34 mouse cellular contexts compared by ENCODE assay signal in genomic region chr12:88476702-88477101, GRCm38 (mm10).
"Had no signal": no experiment of that assay in that cellular context is flagged by ENCODE, and none has a peak within 500 bp of the region (broad histone marks: within the 10 kb centered on the region; RNA-seq: fewer than 3 reads in every experiment).

No protein-coding gene starts in this region.

- ATAC-seq: hindbrain, embryonic 16.5 days; hindbrain, postnatal 0 days; inflammation-experienced regulatory T-cells, adult 6 months; intestine, embryonic 15.5 days; intestine, postnatal 0 days had no signal

- H3K4me2 ChIP-seq: heart, embryonic 11.5 days; heart, embryonic 12.5 days; heart, embryonic 13.5 days; heart, embryonic 15.5 days; hindbrain, embryonic 12.5 days; hindbrain, embryonic 13.5 days; hindbrain, embryonic 14.5 days; hindbrain, embryonic 15.5 days; intestine, embryonic 15.5 days; kidney, embryonic 15.5 days had no signal

- H3K27ac ChIP-seq: heart, embryonic 10.5 days; heart, embryonic 13.5 days; heart, embryonic 15.5 days; hindbrain, embryonic 10.5 days; hindbrain, embryonic 12.5 days; hindbrain, embryonic 13.5 days; hindbrain, embryonic 14.5 days; hindbrain, embryonic 15.5 days; hindbrain, postnatal 0 days; intestine, embryonic 15.5 days; kidney, embryonic 15.5 days; kidney, postnatal 0 days; left cerebral cortex, adult 2 months had no signal

- H3K4me3 ChIP-seq: heart, embryonic 10.5 days; heart, embryonic 12.5 days; heart, embryonic 13.5 days; heart, embryonic 15.5 days; hindbrain, embryonic 10.5 days; hindbrain, embryonic 12.5 days; hindbrain, embryonic 13.5 days; hindbrain, embryonic 15.5 days; intestine, embryonic 15.5 days; kidney, embryonic 15.5 days; left cerebral cortex, adult 2 months had no signal

- H3K4me1 ChIP-seq: heart, embryonic 10.5 days; heart, embryonic 12.5 days; heart, embryonic 13.5 days; heart, embryonic 15.5 days; hindbrain, embryonic 10.5 days; hindbrain, embryonic 12.5 days; hindbrain, embryonic 13.5 days; hindbrain, embryonic 15.5 days; intestine, embryonic 15.5 days; kidney, embryonic 15.5 days had no signal

- H3K36me3 ChIP-seq: heart, embryonic 10.5 days; heart, embryonic 12.5 days; heart, embryonic 13.5 days; heart, embryonic 15.5 days; hindbrain, embryonic 10.5 days; hindbrain, embryonic 12.5 days; hindbrain, embryonic 13.5 days; hindbrain, embryonic 15.5 days; intestine, embryonic 15.5 days; kidney, embryonic 15.5 days had no signal

- DNase-seq: heart, postnatal 10 days; heart, postnatal 14 days; heart, postnatal 36 days; heart, postnatal 4 days; kidney, adult 11 months; kidney, adult 18-20 months; kidney, adult 2 months; kidney, adult 8-10 months; kidney, adult 9 months; kidney, postnatal 10 days; kidney, postnatal 14 days; kidney, postnatal 25 days; kidney, postnatal 36 days; kidney, postnatal 4 days; layer of hippocampus, adult 9-11 months; layer of hippocampus, postnatal 36 days had no signal

- H3K27me3 ChIP-seq: heart, embryonic 12.5 days; heart, embryonic 13.5 days; heart, embryonic 15.5 days; hindbrain, embryonic 12.5 days; hindbrain, embryonic 13.5 days; hindbrain, embryonic 15.5 days; intestine, embryonic 15.5 days; kidney, embryonic 15.5 days had no signal

- H3K9ac ChIP-seq: heart, embryonic 12.5 days; heart, embryonic 13.5 days; heart, embryonic 15.5 days; hindbrain, embryonic 12.5 days; hindbrain, embryonic 13.5 days; hindbrain, embryonic 14.5 days; hindbrain, embryonic 15.5 days; intestine, embryonic 15.5 days; kidney, embryonic 15.5 days had no signal

- H3K9me3 ChIP-seq: heart, embryonic 10.5 days; heart, embryonic 12.5 days; heart, embryonic 13.5 days; heart, embryonic 15.5 days; hindbrain, embryonic 10.5 days; hindbrain, embryonic 12.5 days; hindbrain, embryonic 13.5 days; hindbrain, embryonic 15.5 days; intestine, embryonic 15.5 days; kidney, embryonic 15.5 days had no signal
